Mouse (Mus musculus): Measurements from ENCODE around the gene Ccn6.
A peak's percentile ranks its signal among the peaks of the same experiment; 100 is the strongest.

The Ccn6 gene

DNA sequence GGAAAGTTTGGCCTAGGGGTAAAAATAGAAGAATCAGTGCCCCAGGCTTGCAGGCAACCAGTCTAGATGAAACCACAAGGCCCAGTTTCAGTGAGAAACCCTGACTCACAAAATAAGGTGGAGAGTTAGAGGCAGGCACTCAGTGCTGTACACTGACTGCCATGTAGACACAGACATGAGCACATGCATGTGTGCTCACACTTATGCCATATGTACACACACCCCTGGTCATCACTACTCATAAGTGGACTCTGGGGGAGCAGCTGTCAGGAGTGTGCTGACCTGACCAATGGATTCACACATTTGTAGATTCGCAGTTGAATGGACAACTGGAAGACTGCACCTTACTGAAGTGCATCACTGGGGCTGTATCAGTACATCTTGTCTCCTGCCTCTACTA, 2.2 kb downstream of the Ccn6 start:
- peak; percentile 23 for DNase-seq (ENCODE audit: low read depth)

DNA sequence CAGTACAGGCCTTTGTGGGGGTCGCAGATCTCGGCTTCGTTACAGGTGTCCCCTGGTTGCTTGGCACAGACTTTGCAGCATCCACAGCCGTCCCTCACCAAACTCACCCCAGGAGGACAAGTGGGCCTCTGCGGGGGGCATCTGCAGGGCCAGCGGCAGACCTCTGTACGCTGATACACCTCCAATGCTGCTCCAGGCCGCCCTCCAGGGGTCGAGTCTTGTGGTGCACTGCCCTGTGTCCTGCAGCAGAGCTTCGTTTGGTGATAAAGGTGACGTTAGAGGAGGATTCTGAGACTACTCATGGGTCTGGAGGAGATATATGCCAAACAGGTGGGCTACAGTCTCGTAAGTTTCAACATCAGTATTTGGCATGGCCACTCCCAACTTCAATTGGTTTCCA, 5.3 kb downstream of the Ccn6 start:
- DNase-seq (ENCODE audit: low read depth), result no peak

DNA sequence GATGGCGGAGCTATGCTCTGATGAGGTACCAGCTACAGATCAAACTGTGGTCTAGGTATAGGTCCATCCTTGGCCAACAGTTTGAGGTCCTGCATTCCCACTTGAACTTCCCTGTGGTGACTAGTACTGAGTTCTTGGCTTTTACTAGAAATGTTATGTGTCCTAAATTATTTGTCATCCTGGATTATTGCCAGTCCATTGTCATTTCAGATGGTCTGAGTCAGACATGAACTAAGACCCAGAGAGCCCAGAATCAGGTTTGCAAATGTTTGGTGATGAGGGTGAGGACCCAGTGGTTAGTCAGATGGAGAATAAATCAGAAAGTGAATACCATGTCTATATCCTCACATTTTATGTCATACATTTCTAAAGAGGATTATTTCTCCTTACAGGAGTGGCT, 6.3 kb downstream of the Ccn6 start:
- DNase-seq (ENCODE audit: low read depth), result peak; percentile 10

DNA sequence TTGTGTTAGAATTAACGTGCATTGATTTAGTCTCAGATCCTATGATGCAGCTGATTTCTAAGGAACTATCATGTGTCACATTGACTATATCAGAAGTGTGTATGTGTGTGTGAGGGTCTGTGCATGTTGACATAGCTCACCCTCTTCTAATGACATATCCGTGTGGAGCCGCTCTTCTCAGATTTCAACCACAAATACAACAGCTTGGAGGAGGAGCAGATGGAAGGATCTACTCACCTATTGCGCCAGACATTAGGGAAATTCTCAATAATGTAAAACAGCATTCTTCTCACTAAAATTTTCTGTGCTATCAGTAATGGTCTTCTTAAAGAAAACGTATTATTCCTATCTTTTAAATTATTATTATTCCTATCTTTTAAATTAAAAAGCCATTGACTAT, 6.9 kb downstream of the Ccn6 start:
- DNase-seq (ENCODE audit: low read depth), result peak; percentile 65

DNA sequence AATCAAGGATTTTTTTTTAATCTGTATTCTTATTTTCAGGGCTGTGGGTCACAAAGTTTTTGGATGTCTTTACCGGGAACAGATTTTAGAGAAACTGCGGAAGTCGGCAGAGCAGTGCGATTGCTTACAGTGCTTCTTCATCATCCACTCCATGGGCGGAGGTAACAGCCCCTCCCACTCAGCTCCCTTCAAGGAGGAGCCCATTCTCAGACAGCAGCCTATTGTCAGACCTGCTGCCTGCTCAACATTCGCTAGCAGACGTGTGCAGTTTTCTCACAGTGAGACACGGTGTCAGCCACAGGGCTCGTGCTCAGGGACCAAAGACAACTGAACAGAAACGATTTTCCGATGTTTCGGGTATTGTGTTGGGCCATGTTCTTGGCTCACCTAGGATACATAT, 21.4 kb downstream of the Ccn6 start:
- no peak for DNase-seq (ENCODE audit: low read depth)

DNA sequence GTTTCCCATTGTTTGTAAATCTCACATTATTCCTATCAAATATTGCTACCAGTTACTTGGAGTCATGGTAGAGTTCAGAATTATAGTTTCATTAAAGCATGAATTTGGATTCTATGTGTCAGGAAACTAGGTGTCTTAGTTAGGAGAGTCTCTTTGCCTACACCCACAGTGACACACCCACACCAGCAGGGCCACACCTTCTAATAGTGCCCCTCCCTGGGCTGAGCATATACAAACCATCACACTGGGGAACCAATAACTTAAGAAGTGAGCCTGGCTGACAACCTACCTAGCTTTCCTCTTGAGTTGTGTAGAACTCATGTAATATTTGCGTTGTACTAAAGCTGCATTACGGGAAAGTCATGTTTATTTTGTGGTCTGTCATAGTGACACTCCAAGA, 22.2 kb downstream of the Ccn6 start:
- no peak for DNase-seq (ENCODE audit: low read depth)

DNA sequence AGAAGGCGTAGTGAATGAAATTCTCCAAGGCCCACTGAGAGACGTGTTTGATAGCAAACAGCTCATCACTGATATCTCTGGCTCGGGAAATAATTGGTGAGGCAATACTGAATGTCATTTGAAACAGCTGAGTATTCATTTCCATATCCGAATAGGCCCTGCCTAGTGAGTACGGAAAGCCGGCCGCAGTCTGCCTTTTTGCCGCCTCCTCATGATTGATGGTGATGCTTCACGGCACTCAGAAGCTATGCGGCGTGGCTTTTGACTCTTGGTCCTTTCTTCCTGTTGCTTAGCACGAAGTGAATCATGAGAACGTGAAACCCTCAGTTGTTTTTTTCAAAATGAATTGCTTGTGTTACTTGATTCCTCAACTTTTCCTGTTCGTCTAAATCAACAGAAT, 22.8 kb downstream of the Ccn6 start:
- DNase-seq (ENCODE audit: low read depth), result no peak

DNA sequence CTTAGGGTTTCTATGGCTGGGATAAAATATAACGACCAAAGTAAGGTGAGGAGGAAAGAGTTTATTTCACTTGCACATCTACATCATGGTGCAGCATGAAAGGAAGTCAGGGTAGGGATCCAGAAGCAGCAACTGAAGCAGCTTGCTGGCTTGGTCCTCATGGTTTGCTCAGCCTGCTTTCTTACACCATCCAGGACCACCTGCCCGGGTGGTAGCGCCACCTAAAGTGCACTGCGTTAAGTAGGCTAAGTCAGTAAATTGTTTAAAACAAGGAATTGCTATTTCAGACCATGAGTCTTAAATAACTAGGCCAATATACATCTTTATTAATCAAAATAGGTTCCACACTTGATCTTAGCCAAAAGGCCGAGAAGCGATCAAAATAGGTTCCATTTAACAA, 24.8 kb downstream of the Ccn6 start:
- no peak for DNase-seq (ENCODE audit: low read depth)

DNA sequence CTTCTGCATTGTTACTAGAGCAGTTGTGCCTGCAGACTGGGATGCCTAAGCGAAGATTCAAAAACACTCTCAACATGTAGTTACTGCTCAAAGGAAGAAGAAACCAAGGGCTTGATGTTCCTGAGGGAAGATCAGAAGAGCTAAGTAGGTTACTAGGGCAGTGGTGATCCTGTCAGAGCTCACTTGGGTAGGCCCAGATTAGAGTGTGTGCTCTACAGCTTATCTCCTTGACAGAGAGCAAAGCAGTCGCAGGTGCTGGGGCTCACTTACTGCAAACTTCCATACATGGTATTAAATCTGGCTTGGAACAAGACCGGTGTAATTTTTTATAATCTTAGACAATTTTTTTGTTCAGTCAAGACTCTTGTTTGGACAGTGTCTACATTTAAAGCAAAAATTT, 25.8 kb downstream of the Ccn6 start:
- no peak for DNase-seq (ENCODE audit: low read depth)

DNA sequence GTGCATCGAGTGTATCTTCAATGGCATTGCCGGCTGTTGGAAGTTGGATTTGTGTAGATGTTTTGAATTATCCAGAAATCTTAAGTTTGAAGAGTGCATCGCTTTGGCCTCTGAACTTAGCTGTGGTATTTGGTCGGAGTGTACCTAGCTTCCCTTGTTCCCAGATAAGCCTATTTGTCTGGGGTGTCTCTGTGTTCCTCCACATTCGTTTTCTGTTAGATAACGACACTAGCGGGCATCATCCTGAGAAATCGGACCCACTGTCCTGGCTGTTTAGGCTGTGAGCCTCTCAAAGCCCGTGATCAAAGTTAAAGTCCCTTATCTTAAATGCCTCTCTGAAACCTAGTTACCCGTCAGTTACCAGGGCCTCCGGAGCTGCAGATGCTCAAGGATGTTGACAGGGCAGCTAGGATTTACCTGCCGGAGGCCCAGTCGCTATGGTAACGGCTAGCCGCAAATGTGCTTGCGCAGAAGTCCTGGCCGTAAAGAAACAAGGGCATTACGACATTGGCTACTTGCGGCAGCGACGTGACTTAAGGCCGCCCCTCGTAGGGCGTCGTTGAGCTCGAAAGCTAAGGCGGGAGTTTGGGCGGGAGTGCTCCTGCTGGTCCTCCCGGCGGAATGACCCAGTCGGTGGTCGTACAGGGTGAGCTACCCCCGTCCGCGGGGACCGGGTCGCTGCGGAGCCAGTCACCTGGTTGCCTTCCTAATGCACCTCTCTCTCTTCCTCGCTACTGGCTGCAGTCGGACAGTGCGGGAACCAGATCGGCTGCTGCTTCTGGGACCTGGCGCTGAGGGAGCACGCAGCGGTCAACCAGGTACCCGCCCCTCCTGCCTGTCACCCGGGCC, 29.9 kb downstream of the Ccn6 start, which contains the start of the genes Fam229b and Tube1:
TSS of gene Fam229b (minus strand) at position 453 of the 849 bp plus-strand sequence.
TSS of gene Tube1 (plus strand) at position 515 of the 849 bp plus-strand sequence.
- peak; percentile 90 for DNase-seq (ENCODE audit: low read depth)

DNA sequence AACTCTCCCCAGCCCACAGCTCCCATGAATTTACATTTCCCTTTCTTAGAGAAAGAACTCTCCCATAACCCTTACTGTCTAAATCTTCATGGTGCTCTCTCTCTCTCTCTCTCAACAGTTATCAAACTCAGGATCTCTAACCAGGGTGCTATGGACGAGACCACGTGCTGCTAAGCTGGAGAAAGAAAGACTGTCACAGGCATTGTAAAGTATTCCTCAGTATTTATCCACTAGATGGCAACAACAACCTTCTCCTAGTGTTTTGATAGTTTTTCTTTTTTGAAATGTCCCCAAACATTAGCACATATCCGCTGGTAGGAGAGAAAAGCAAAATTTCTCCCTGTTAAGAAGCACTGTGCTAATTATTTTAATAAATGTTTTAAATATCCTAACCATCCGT, 42.2 kb downstream of the Ccn6 start:
- DNase-seq (ENCODE audit: low read depth), result peak; percentile 66

DNA sequence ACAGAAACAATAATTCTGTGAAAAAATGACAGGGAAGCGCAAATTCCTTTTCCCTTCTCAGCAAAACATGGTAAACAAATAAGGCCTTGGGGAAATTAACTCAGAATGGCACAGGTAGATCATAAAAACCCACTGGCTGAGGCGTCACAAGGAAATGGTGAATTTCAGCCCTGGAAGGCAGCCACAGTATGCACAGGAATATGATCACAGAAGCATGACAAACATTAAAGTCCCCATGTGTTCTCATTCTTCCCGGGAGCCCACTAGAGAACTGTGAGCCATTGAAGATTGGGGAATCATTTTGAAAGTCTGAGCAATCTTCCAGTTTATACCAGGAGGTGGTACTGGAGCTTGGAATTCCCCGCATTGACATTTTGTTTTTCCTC, 54.1 kb downstream of the Ccn6 start:
- no peak for DNase-seq (ENCODE audit: low read depth)

DNA sequence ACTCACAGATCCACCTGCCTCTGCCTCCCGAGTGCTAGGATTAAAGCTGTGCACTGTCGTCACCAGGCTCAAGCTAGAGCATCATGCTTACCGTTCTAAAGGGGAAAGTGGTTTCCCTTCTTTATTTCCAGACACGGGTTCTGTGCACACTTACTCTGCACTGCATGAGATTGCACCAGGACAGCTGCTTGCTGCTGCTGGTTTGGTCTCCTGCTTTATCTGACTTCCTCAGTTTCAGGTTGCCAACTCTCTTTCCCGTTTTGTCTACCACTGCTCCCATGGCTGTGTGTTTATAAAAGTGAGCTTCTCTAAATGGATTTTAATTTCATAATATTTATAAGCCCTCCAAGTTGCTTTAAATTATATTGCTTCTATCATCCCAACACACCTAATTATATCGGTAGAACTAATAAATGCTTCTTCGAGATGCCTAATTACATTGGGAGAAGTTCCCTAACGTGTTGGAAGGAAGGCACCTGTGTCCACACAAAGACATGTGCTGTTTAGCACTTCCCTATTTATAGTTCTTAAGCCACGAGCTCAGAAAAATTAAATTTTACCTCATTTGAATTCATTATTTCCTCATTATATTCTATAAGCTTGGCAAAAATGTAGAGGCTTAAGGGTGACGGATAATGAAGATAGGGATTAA, 54.6 kb downstream of the Ccn6 start:
- DNase-seq (ENCODE audit: low read depth), result peak; percentile 12

DNA sequence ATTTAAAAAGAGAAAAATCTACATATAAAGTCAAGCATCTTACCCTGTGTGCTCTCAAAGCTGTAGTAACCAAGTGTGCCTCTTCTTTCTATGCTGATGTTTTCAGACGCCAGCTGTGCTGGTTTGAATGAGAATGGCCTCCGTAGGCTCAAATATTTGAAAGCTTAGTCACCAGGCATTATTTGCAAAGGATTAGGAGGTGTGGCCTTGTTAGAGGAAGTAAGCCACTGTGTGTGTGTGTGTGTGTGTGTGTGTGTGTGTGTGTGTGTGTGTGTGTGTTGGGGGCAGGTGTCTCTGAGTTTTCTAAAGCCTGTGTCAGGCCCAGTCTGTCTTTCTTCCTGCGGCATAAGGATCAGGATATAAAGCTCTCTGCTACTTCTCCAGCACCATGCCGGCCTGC, 56.7 kb downstream of the Ccn6 start:
- peak; percentile 9 for DNase-seq (ENCODE audit: low read depth)

DNA sequence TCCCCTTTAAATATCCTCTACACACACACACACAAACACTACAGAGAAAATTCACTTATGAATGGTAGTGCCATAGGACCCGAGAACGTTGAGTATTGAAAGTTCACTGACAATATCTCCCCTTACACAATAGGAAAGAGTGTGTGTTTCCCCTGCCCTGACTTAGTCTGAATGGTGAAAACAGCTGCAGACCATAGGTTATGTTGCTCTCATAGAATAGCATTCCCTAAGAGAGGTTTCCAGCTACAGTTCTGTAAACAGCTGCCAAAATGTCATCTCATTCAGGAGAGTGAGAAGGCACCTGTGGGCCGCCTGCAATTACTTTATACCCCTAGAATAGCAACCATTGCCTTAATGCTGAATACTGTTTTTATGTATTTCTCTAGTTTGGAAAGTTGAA, 57.2 kb downstream of the Ccn6 start:
- no peak for DNase-seq (ENCODE audit: low read depth)

DNA sequence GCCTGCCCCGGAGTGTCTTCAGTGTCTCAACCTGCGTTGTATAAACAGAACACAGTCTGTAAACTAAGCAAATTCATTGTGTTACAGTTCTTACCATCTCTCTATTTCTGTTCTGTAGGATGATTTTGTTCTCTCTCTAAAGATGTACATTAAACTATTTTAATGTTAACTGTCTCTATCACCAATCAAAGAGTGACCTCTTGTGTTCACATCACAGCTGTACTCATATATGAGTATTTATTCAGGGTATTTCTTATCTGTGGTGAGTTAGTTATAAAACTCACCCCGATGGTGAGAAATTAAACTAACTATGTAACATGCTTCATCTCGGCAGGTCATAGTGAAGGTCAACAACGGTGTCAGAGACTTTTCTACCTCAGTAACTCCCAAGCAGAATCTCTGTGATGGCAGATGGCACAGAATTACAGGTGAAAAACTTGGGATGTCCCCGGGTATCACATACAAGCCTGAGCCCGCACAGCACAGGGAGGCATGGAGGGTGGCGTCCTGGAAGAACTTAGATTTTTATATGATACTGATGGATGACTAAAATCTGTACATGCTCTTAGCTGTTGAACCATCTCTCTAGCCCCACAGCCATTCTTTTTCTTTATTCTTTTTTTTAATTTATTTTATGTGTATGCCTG, 58.7 kb downstream of the Ccn6 start:
- no peak for DNase-seq (ENCODE audit: low read depth)
